Mouse (Mus musculus): ENCODE results near the gene Speer4e.
"Not testable (repeated sequence)": the region's sequence is repeated elsewhere in the genome, so short reads cannot be mapped to it uniquely, and the experiment has no call there.

Gene Speer4e

DNA sequence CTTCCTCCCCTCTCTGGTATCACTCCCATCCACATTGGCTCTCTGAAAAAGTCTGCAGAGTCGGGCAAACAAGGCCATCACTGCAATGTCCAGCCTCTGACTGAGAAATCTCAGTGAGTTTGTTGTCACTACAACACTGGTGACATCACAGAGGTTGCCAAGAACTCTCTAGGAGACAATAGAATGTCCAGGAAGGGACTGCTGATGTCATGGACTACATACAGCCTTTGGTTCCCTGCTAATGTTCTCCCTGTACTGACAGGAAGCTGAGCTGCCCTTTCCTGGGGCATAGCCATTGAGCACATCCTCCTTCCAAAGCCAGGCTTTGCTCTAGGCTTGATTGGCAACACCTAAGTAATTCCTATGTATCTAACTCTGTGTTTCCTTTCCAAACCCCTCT, at the start of gene Speer4e:
Gene Speer4e (minus strand): TSS at position 101 of the 400 bp plus-strand sequence.
- DNase-seq, result not testable (repeated sequence)

DNA sequence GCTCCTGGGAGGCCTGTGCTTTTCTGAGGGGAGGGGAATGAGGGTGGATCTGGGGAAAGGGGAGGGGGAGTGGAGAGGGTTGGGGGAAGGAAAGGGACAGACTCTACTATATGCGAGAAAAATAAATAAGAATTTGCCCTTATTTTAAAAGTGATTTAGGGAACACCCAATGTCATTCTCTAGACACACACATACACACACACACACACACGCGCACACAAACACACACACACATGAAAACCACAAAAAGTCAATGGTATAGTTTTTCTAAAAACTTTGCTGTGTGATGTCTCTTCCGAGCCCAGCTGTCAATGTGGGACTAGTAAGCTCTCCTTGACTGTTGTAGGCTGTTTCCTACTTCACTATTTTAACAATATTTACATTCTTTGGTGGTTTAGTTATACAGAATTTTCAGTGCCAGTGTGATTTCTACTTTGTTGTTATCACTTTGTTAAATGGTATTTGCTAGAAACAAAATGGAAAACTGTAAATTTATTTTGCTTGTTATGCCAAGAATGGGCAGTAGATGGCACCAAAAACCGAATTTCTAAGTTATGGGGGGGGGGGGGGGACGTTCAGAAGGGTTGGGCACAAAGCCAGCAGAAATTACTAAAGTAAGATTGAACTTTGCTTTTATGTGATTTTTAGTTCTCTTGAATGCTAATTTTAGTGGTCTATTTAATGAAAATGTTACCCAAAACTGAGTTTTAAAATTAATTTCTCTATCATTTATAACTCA, 48.6 kb upstream of the Speer4e start:
- DNase-seq, result not testable (repeated sequence)

DNA sequence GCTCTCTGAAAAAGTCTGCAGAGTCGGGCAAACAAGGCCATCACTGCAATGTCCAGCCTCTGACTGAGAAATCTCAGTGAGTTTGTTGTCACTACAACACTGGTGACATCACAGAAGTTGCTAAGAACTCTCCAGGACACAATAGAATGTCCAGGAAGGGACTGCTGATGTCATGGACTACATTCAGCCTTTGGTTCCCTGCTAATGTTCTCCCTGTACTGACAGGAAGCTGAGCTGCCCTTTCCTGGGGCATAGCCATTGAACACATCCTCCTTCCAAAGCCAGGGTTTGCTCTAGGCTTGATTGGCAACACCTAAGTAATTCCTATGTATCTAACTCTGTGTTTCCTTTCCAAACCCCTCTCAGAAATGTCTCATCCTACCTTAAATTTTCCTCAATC, 40.6 kb upstream of the Speer4e start, which contains the start of gene Gm10354:
Gene Gm10354 (minus strand): TSS at position 101 of the 400 bp plus-strand sequence.
- DNase-seq, result not testable (repeated sequence)

DNA sequence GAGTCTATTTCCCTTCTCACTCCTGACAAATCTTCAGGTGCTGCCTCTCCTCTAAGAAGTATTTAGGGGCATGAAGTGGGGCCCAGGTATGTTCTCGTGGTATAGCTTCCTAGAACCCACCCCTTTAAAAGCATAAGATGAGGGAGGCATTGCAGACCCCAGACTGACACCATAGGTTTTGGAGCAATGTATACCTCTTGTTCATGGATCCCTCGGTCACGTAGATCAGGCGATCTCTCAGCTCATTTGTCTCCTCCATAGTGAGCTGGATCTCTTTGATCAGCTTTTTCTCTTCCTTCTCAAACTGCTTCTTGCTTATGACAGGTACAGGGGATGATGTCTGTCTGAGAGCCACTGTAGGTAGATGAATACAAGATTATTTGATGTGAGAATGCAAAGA, 39.1 kb upstream of the Speer4e start:
- DNase-seq, result not testable (repeated sequence)

DNA sequence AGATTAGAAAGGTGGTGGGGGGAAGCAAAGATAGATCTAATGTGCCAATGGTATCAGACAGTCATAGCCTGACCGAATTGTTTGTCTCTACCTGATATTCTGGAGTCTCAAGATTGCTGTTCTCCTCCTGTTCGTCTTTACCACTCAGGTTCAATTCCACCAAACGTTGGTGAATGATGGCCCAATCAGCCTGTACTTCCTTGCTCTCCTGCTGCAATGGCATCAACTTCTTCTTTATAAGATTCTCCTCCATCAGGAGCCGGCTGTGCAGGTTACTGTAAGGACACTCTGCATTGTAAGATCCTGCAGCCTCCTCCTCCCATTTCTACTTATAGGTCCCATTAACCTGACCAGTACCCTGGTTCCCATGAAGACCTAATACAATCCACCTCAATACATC, 37.1 kb upstream of the Speer4e start:
- not testable (repeated sequence) for DNase-seq

DNA sequence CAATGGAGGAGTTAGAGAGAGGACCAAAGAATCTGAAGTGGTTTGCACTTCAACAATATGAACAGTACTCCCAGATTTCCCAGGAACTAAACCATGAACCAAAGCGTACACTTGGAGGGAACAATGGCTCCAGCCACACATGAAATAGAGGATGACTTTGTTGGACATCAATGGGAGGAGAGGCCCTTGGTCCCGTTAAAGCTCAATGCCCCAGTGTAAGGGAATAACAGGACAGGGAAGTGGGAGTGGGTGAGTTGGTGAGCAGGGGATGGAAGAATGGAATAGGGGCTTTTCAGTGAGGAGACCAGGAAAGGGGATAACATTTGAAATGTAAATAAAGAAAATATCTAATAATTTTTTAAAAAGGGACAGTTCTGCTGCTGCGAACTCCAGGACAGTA, 34.6 kb upstream of the Speer4e start:
- DNase-seq, result not testable (repeated sequence)

DNA sequence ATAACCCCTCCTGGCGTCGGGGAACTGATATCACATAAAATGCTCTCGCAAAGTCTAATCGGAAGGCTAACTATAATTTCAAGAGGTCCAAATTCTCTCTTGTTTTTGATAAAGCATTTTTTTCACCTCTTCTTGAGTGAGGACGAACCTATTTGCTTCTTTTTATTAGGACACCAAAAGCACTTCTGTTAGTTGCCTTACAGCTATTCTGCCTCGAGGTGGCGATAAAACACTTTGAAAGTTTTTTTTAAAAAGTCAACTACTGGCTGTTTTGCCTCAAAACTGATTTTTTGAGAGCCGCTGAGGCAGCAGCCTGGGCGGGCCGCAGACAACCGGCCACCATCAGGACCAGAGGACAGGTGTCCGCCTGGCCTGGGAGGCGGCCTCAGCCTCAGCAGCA, 25.6 kb upstream of the Speer4e start:
- DNase-seq, result not testable (repeated sequence)

DNA sequence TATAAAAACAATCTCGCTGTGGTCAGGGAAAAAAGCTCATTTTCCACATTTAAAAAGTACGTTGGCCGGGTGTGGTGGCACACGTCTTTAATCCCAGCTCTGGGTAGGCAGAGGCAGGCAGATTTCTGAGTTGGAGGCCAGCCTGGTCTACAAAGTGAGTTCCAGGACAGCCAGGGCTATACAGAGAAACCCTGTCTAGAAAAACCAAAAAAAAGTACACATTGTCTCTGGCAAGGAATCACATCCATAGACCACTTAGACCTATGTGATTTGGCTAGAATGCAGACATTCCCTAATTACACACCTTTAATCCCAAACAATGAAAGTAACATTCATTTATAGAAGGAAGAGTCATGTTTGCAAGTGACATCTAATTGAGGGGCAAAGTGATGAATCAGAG, 23.3 kb upstream of the Speer4e start:
- not testable (repeated sequence) for DNase-seq

DNA sequence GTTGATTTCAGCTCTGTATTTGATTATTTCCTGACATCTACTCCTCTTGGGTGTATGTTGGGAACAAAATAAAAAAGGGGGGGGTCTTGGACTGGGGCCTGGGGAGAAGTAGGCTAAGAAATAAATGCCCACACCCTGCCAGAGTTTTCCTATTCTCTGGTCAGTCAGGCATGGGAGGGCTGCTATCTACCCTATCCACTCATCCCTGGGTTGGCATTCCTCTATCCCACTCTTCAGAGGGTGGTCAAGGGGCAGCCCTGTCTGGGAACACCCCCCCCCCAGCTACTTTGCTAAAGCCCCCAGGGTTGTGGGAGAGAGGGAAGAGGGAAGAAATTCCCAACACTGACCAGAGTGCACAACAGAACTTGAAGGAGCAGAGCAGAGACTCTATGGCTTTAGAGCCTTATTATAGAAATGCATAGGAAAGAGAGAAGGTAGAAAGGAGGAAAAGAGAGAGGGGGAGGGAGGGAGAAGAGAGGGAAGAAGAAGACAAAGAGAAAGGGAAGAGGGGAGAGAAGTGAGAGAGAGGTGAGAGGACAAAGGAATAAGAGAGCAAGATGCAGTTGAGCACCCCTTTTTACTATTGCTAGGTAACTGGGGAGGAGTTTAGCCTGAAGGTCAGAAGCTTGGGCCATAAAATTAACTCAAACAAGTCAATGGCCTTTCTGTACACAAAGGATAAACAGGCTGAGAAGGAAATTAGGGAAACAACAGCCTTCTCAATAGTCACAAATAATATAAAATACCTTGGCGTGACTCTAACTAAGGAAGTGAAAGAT, 17.9 kb upstream of the Speer4e start:
- DNase-seq, result not testable (repeated sequence)

DNA sequence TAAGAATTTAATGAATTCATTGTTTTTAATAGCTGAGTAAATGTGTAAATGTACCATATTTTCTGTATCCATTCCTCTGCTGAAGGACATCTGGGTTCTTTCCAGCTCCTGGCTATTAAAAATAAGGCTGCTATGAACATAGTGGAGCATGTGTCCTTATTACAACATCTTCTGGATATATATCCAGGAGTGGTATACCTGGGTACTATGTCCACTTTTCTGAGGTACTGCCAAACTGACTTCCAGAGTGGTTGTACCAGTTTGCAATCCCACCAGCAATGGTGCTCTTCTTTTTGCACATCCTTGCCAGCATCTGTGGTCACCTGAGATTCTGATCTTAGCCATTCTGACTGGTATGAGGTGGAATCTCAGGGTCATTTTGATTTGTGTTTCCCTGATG, 15.4 kb upstream of the Speer4e start:
- DNase-seq, result not testable (repeated sequence)

DNA sequence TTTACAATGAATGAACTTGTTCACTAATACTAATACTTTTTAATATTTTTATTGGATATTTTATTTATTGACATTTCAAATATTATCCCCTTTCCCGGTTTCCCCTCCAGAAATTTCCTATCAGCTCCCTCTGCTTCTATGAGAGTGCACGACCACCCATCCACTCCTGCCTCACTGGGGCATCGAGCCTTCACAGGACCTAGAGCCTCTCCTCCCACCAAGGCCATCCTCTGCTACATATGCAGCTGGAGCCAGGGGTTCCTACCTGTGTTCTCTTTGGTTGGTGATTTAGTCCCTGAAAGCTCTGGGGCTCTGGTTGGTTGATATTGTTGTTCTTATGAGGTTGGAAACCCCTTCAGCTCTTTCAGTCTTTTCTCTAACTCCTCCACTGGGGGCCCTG, 14.5 kb upstream of the Speer4e start:
- DNase-seq, result not testable (repeated sequence)

DNA sequence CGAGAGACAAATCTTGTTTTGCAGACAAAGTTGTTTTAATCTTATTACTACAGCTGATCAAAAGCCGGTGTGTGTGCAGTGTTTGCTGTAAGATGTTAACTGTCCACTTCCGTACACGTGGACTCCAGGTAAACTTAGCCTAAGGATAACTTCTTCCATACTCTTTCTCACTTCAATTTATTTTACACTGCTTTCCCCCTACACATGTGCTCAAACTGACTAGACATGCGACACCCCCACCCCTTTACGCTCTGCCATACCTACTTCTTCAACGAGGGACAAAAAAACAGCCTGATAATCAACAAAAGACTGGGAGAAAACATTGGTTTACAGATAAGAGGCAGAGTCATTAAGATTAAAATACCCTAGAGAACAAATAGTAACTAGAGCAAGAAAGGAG, 13.6 kb upstream of the Speer4e start:
- not testable (repeated sequence) for DNase-seq

DNA sequence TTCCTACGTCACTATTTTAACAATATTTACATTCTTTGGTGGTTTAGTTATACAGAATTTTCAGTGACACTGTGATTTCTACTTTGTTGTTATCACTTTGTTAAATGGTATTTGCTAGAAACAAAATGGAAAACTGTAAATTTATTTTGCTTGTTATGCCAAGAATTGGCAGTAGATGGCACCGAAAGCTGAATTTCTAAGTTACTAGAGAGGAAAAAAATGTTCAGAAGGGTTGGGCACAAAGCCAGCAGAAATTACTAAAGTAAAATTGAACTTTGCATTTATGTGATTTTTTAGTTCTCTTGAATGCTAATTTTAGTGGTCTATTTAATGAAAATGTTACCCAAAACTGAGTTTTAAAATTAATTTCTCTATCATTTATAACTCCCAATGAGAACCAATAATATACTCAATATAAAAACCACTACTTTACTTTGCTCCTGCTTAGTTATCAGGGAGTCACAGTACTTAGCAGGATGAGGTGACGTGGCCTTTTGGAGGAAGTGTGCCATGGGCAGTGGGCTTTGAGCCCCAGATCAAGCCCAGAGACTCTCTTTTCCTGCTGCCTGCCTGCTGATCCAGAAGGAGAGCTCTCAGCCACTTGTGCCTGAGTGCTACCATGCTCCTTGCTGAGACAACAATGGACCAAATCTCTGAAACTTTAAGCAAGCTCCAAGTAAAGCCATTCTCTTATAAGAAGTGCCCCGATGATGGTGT, 9.4 kb upstream of the Speer4e start:
- DNase-seq, result not testable (repeated sequence)

DNA sequence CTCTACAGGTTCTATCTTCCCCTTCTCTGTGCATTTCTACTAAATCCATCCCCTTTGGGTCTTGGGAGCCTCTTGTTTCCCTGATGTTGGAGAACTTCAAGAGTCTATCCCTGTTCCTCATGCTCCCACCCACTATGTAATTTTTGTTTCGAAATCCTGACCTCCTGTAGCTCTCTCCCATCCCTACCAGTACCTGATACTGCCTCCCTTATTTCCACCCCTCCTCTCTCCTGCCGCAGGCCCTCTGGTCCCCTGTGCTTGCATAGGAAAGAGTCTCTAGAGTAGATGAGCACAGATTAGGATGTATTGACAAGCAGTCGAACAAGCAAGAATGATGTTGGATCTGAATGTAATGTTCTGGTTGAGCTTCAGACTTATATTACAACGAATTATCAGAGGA, 7.3 kb upstream of the Speer4e start:
- not testable (repeated sequence) for DNase-seq

DNA sequence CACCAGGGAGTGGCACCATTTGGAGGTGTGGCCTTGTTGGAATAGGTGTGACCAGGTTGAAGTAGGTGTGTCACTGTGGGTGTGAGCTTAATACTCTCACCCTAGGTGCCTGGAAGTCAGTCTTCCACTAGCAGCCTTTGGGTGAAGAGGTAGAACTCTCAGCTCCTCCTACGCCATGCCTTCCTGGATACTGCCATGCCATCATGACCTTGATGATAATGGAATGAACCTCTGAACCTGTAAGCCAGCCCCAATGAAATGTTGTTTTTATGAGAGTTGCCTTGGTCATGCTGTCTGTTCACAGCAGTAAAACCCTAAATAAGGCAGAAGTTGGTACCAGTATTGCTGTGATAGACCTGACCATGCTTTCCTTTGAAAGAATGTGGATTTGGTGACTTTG, 2.8 kb upstream of the Speer4e start:
- DNase-seq, result not testable (repeated sequence)

DNA sequence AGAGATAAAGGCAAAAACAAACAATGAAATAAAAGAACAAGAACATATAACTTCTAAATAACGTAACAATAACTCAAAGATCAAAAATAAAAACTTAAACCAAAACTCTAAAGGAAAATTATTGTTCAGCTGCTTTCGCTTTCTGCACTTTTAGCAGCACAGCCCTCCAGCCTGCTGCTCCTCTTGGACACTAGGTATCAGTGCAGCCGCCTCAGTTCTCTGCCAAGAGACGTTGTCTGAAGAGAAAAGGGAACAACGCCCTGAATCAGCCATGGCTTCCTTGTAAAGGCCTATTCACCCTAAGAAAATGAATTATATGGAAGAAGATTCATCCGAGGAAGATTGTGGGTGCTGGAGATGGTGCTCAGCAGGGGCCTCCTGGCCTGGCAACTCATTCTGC, 4.5 kb downstream of the Speer4e start:
- not testable (repeated sequence) for DNase-seq

DNA sequence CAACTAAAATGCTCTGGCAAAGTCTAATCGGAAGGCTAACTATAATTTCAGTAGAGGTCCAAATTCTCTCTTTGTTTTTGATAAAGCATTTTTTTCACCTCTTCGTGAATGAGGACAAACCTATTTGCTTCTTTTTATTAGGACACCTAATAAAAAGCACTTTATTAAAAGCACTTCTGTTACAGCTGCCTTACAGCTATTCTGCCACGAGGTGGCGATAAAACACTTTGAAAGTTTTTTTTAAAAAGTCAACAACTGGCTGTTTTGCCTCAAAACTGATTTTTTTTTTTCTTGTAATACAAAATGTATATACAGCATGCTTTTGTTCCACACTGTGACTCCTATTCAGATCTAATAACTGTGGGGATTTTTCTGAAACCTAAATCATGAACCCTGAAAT, 11.2 kb downstream of the Speer4e start:
- DNase-seq, result not testable (repeated sequence)

DNA sequence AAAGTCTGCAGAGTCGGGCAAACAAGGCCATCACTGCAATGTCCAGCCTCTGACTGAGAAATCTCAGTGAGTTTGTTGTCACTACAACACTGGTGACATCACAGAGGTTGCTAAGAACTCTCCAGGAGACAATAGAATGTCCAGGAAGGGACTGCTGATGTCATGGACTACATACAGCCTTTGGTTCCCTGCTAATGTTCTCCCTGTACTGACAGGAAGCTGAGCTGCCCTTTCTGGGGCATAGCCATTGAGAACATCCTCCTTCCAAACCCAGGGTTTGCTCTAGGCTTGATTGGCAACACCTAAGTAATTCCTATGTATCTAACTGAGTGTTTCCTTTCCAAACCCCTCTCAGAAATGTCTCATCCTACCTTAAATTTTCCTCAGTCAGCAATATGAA, 23.4 kb downstream of the Speer4e start, which contains the start of gene Gm9758:
Gene Gm9758 (minus strand): TSS at position 101 of the 400 bp plus-strand sequence.
- DNase-seq, result not testable (repeated sequence)

DNA sequence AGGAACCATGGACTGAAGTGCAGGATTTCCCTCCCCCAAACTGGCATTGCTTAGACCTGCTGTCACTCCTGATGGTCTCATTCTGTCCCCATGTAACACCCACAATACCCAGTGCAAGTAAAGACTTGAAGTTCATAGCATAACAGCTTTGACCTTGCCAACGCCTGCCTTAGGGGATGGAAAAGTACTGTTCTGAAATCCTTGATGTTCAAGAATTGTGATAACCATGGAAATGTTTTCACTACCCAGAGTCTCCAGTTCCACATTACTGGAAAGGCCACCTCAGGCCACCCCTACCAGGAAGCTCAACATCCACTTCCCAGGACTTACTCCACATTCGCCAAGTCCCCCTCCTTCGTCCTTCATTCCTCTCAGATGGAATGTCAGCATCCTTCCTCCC, 23.9 kb downstream of the Speer4e start:
- DNase-seq, result not testable (repeated sequence)

DNA sequence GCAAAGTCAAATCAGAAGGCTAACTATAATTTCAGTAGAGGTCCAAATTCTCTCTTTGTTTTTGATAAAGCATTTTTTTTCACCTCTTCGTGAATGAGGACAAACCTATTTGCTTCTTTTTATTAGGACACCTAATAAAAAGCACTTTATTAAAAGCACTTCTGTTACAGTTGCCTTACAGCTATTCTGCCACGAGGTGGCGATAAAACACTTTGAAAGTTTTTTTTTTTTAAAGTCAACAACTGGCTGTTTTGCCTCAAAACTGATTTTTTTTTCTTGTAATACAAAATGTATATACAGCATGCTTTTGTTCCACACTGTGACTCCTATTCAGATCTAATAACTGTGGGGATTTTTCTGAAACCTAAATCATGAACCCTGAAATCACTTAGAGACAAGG, 34.7 kb downstream of the Speer4e start:
- DNase-seq, result not testable (repeated sequence)

DNA sequence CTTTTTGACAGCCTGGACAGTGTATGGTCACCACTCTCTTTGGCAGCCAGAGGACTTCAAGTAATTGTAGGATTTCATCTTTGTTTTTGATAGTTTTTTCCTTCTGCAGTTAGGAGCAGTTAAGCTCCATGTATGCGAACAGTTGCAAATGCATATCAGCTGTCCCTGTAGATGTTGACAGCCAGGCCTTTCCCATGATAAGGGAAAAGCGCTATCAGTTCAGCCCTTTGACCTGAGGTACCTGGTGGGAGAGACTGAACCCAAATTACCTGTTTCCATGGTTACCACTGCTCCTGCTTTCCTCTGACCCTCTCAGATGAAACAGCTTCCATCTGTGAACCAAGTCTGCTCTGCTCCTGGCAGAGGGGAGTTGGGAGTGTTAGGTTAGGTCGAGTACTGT, 46.0 kb downstream of the Speer4e start:
- DNase-seq, result no peak

DNA sequence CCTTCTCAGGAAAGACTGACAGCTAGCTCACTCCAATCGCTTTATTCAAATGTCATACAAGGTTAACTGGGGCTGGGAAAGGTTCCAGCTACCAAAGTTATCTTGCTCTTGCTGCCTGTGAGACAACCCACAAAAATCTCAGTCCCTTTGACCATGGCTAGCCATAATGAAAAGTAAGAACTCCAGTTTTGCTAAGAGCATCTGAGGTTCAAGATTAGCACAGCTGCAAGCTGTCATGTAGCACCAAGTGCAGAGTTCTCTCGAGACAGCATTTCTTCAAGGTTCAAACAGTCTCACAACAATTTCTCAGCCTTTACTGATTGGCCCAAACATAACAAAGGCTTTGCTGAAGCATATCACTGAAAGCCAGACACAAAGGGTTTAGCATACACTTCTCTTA, 52.9 kb downstream of the Speer4e start:
- not testable (repeated sequence) for DNase-seq

All from retina, postnatal 1 day (tissue).